Mouse (Mus musculus): Measurements from ENCODE around the gene Pef1. TPM values are rescaled to one million over a fixed set of nuclear protein-coding genes. Genes with fewer than 3 reads are reported as not detected.

The Pef1 gene
- total and polyA plus RNA-seq, 2 experiments from 2014 or later = 49.2 to 70.8 TPM

GRCm38 (mm10) chr4:130130082-130130481, 27.7 kb downstream of the Pef1 start:
- Histone ChIP-seq H3K27me3 (ENCODE audit: control insufficient read depth, insufficient read depth, low read length) (no peaks in the 10 kb centered on the region), H3K4me2 (ENCODE audit: low read depth, low read length) (no peak overlapping the region), H3K9me3 (replicated peaks; ENCODE audit: control insufficient read depth, low read length) (no peaks in the 10 kb centered on the region), H3K4me3 (ENCODE audit: low read depth, low read length) (no peak overlapping the region), H3K36me3 (replicated peaks; ENCODE audit: control insufficient read depth, insufficient read depth, low read length) (peaks cover 35% of the 10 kb centered on the region), H3K9ac (replicated peaks; ENCODE audit: low read depth, low read length) (no peak overlapping the region), H3K4me1 (ENCODE audit: control insufficient read depth, insufficient read depth) (no peaks in the 10 kb centered on the region), H3K27ac (ENCODE audit: low read depth) (no peak overlapping the region)
- TF ChIP-seq EP300 (IDR thresholded peaks at IDR 0.05; ENCODE audit: low read depth) = no peak
- TF ChIP-seq CTCF (IDR thresholded peaks at IDR 0.05; ENCODE audit: low read depth) = no peak
- no peak for DNase-seq (ENCODE audit: low spot score)
- ATAC-seq (ENCODE audit: insufficient read depth, low read depth) = no peak
- 84% methylated on average over 10 of the region's 10 CpGs for WGBS

- Histone ChIP-seq H3K9me3 (replicated peaks; ENCODE audit: control insufficient read depth, low read length) (no peaks in the 10 kb centered on the region), H3K27me3 (ENCODE audit: control insufficient read depth, insufficient read depth, low read length) (no peaks in the 10 kb centered on the region), H3K4me2 (ENCODE audit: low read depth, low read length) (no peak overlapping the region), H3K4me1 (ENCODE audit: control insufficient read depth, insufficient read depth) (no peaks in the 10 kb centered on the region), H3K27ac (ENCODE audit: low read depth) (no peak overlapping the region), H3K4me3 (ENCODE audit: low read depth, low read length) (no peak overlapping the region), H3K9ac (replicated peaks; ENCODE audit: low read depth, low read length) (no peak overlapping the region), H3K36me3 (replicated peaks; ENCODE audit: control insufficient read depth, insufficient read depth, low read length) (peaks cover 28% of the 10 kb centered on the region)
- 63% methylated on average over 13 of the region's 13 CpGs for WGBS
- ATAC-seq (ENCODE audit: insufficient read depth, low read depth) (no peak), DNase-seq (ENCODE audit: low spot score) (no peak)
- TF ChIP-seq CTCF (IDR thresholded peaks at IDR 0.05; ENCODE audit: low read depth) = no peak
- no peak for TF ChIP-seq EP300 (IDR thresholded peaks at IDR 0.05; ENCODE audit: low read depth)
Observed at GRCm38 (mm10) chr4:130130641-130131350, 28.4 kb downstream of the Pef1 start.

GRCm38 (mm10) chr4:130131448-130132105, 29.2 kb downstream of the Pef1 start:
- no peak overlapping the region for H3K27ac ChIP-seq (ENCODE audit: low read depth)
- no peaks in the 10 kb centered on the region for H3K9me3 ChIP-seq (replicated peaks; ENCODE audit: control insufficient read depth, low read length)
- no peaks in the 10 kb centered on the region for H3K4me1 ChIP-seq (ENCODE audit: control insufficient read depth, insufficient read depth)
- ATAC-seq (ENCODE audit: insufficient read depth, low read depth) (no peak), DNase-seq (ENCODE audit: low spot score) (no peak)
- H3K36me3 ChIP-seq (replicated peaks; ENCODE audit: control insufficient read depth, insufficient read depth, low read length) = peaks cover 20% of the 10 kb centered on the region
- TF ChIP-seq CTCF (IDR thresholded peaks at IDR 0.05; ENCODE audit: low read depth) = no peak
- no peak for TF ChIP-seq EP300 (IDR thresholded peaks at IDR 0.05; ENCODE audit: low read depth)
- H3K9ac ChIP-seq (replicated peaks; ENCODE audit: low read depth, low read length) = no peak overlapping the region
- no peak overlapping the region for H3K4me2 ChIP-seq (ENCODE audit: low read depth, low read length)
- WGBS = 92% methylated on average over 7 of the region's 7 CpGs
- peaks cover 4% of the 10 kb centered on the region; the same call in 1 of the 2 replicates for H3K27me3 ChIP-seq (ENCODE audit: control insufficient read depth, insufficient read depth, low read length)
- H3K4me3 ChIP-seq (ENCODE audit: low read depth, low read length) = no peak overlapping the region

- Histone ChIP-seq H3K27ac (ENCODE audit: low read depth) (no peak overlapping the region), H3K4me3 (ENCODE audit: low read depth, low read length) (no peak overlapping the region), H3K4me1 (ENCODE audit: control insufficient read depth, insufficient read depth) (no peaks in the 10 kb centered on the region), H3K9me3 (replicated peaks; ENCODE audit: control insufficient read depth, low read length) (no peaks in the 10 kb centered on the region), H3K36me3 (replicated peaks; ENCODE audit: control insufficient read depth, insufficient read depth, low read length) (peaks cover 2% of the 10 kb centered on the region), H3K9ac (replicated peaks; ENCODE audit: low read depth, low read length) (no peak overlapping the region), H3K27me3 (ENCODE audit: control insufficient read depth, insufficient read depth, low read length) (peaks cover 17% of the 10 kb centered on the region), H3K4me2 (ENCODE audit: low read depth, low read length) (no peak overlapping the region)
- DNase-seq (ENCODE audit: low spot score) = no peak
- WGBS = 42% methylated on average over 6 of the region's 6 CpGs
- ATAC-seq (ENCODE audit: insufficient read depth, low read depth) = no peak
- TF ChIP-seq EP300 (IDR thresholded peaks at IDR 0.05; ENCODE audit: low read depth) = no peak
Observed at GRCm38 (mm10) chr4:130133399-130133798, 31.0 kb downstream of the Pef1 start.

GRCm38 (mm10) chr4:130138441-130139213, 36.3 kb downstream of the Pef1 start:
- Histone ChIP-seq H3K4me2 (ENCODE audit: low read depth, low read length) (peak overlapping the region; percentile 48), H3K27ac (ENCODE audit: low read depth) (no peak overlapping the region), H3K9ac (replicated peaks; ENCODE audit: low read depth, low read length) (no peak overlapping the region), H3K36me3 (replicated peaks; ENCODE audit: control insufficient read depth, insufficient read depth, low read length) (no peaks in the 10 kb centered on the region), H3K27me3 (ENCODE audit: control insufficient read depth, insufficient read depth, low read length) (peaks cover 45% of the 10 kb centered on the region), H3K4me3 (ENCODE audit: low read depth, low read length) (peak overlapping the region; percentile 36), H3K9me3 (replicated peaks; ENCODE audit: control insufficient read depth, low read length) (no peaks in the 10 kb centered on the region), H3K4me1 (ENCODE audit: control insufficient read depth, insufficient read depth) (peaks cover 6% of the 10 kb centered on the region)
- DNase-seq (ENCODE audit: low spot score) (peak; percentile 42), ATAC-seq (ENCODE audit: insufficient read depth, low read depth) (peak; percentile 80)
- TF ChIP-seq EP300 (IDR thresholded peaks at IDR 0.05; ENCODE audit: low read depth) (no peak), CTCF (IDR thresholded peaks at IDR 0.05; ENCODE audit: low read depth) (peak; percentile 89)
- 2% methylated on average over 54 of the region's 57 CpGs for WGBS
